Mouse (Mus musculus) MEL (cell line): ENCODE data around the gene Zg16. TPM values are rescaled to one million over a fixed set of nuclear protein-coding genes. Genes with fewer than 3 reads are reported as not detected.

Experiments used
- DNase-seq: peaks from one replicate; pipeline ENCODE4 v3.0.0; 2011; ENCODE audit warnings: low read depth, low spot score
- H3K27ac ChIP-seq: 2 replicates; pipeline ENCODE4 v1.5.1; 2012; ENCODE audit warnings: low read depth, mild to moderate bottlenecking, control low read depth, low read length, moderate library complexity; ENCODE audit not compliant: control insufficient read depth
- H3K27me3 ChIP-seq, 2 experiments: fragments of 150-350 bp in 1 of 2; sonication (generic) in 1 of 2; 2 replicates each; pipeline ENCODE4 v1.6.1; 2012; ENCODE audit warnings: low read length in 2 of 2, mild to moderate bottlenecking in 2 of 2, improper control_type of control experiment in 1 of 2, moderate library complexity in 1 of 2; ENCODE audit not compliant: insufficient read depth in 2 of 2, control insufficient read depth in 1 of 2
- H3K36me3 ChIP-seq, 2 experiments: 2 replicates each; pipeline ENCODE4 v1.6.1; 2012 to 2014; ENCODE audit warnings: low read length in 2 of 2, improper control_type of control experiment in 1 of 2, inconsistent platforms in 1 of 2, mild to moderate bottlenecking in 1 of 2; ENCODE audit not compliant: insufficient read depth in 2 of 2, control insufficient read depth in 1 of 2
- H3K4me1 ChIP-seq, 2 experiments: fragments of 150-350 bp in 1 of 2; sonication (generic) in 1 of 2; 2 replicates each; pipeline ENCODE4 v1.6.1; 2012; ENCODE audit warnings: low read length in 2 of 2, improper control_type of control experiment in 1 of 2, mild to moderate bottlenecking in 1 of 2; ENCODE audit not compliant: insufficient read depth in 2 of 2, control insufficient read depth in 1 of 2
- H3K4me3 ChIP-seq, 2 experiments: fragments of 150-350 bp in 1 of 2; sonication (generic) in 1 of 2; 2 replicates each; pipeline ENCODE4 v1.5.1; 2012; ENCODE audit warnings: low read depth in 2 of 2, low read length in 2 of 2, mild to moderate bottlenecking in 2 of 2, moderate library complexity in 2 of 2, control low read depth in 1 of 2, improper control_type of control experiment in 1 of 2; ENCODE audit not compliant: control insufficient read depth in 1 of 2, insufficient read depth in 1 of 2
- H3K79me2 ChIP-seq: 2 replicates; pipeline ENCODE4 v1.6.1; 2012; ENCODE audit warnings: mild to moderate bottlenecking, low read length, moderate library complexity; ENCODE audit not compliant: control insufficient read depth, poor library complexity, insufficient read depth
- H3K9ac ChIP-seq: 2 replicates; pipeline ENCODE4 v1.6.1; 2012; ENCODE audit warnings: low read depth, mild to moderate bottlenecking, control low read depth, low read length, moderate library complexity; ENCODE audit not compliant: control insufficient read depth, poor library complexity, severe bottlenecking
- H3K9me3 ChIP-seq: fragments of 150-350 bp; sonication (generic); replicated peaks from 2 replicates; pipeline ENCODE4 v1.6.1; 2012; ENCODE audit warnings: mild to moderate bottlenecking, low read length, improper control_type of control experiment, moderate library complexity; ENCODE audit not compliant: insufficient read depth
- BHLHE40 ChIP-seq: IDR thresholded peaks from 2 replicates; pipeline ENCODE4 v1.6.1; 2012; ENCODE audit warnings: low read depth, mild to moderate bottlenecking, inconsistent platforms, low read length, improper control_type of control experiment, borderline replicate concordance
- CTCF ChIP-seq, 3 experiments: IDR thresholded peaks in 2 of 3; conservative IDR thresholded peaks in 1 of 3; 2 replicates each; pipeline ENCODE4 v1.5.1; 2011 to 2012; ENCODE audit warnings: low read length in 3 of 3, low read depth in 2 of 3, mild to moderate bottlenecking in 2 of 3, improper control_type of control experiment in 1 of 3, inconsistent platforms in 1 of 3, mixed read lengths in 1 of 3, moderate library complexity in 1 of 3; ENCODE audit not compliant: control insufficient read depth in 1 of 3, insufficient read depth in 1 of 3, poor library complexity in 1 of 3, severe bottlenecking in 1 of 3
- E2F4 ChIP-seq: IDR thresholded peaks from 2 replicates; pipeline ENCODE4 v1.6.1; 2011; ENCODE audit warnings: low read depth, low read length, improper control_type of control experiment, borderline replicate concordance
- JUND ChIP-seq: IDR thresholded peaks from 2 replicates; pipeline ENCODE4 v1.6.1; 2011; ENCODE audit warnings: low read depth, mild to moderate bottlenecking, improper control_type of control experiment, low read length
- KAT2A ChIP-seq: conservative IDR thresholded peaks from 2 replicates; pipeline ENCODE4 v1.6.1; 2012; ENCODE audit warnings: low read depth, low read length, improper control_type of control experiment, inconsistent platforms
- MAX ChIP-seq: IDR thresholded peaks from 2 replicates; pipeline ENCODE4 v1.6.1; 2011; ENCODE audit warnings: low read length, improper control_type of control experiment
- MAZ ChIP-seq: IDR thresholded peaks from 2 replicates; pipeline ENCODE4 v1.6.1; 2012; ENCODE audit warnings: low read depth, mild to moderate bottlenecking, inconsistent platforms, low read length, improper control_type of control experiment
- MEF2A ChIP-seq: IDR thresholded peaks from 2 replicates; pipeline ENCODE4 v1.6.1; 2014; ENCODE audit warnings: low read depth, mild to moderate bottlenecking, inconsistent platforms, low read length, improper control_type of control experiment; ENCODE audit not compliant: poor library complexity, insufficient replicate concordance, severe bottlenecking; ENCODE audit errors: extremely low read depth
- MYC ChIP-seq: IDR thresholded peaks from 2 replicates; pipeline ENCODE4 v1.6.1; 2011; ENCODE audit warnings: low read depth, mild to moderate bottlenecking, low read length, improper control_type of control experiment, moderate library complexity
- NELFE ChIP-seq: IDR thresholded peaks from 2 replicates; pipeline ENCODE4 v1.6.1; 2011; ENCODE audit warnings: low read depth, low read length, improper control_type of control experiment
- POLR2AphosphoS2 ChIP-seq: IDR thresholded peaks from 2 replicates; pipeline ENCODE4 v1.6.1; 2011; ENCODE audit warnings: low read length, improper control_type of control experiment
- POLR2AphosphoS5 ChIP-seq: IDR thresholded peaks from 2 replicates; pipeline ENCODE4 v1.6.1; 2012; ENCODE audit warnings: low read depth, borderline replicate concordance, mild to moderate bottlenecking, inconsistent platforms, low read length, moderate library complexity, mixed read lengths
- RAD21 ChIP-seq: IDR thresholded peaks from 2 replicates; pipeline ENCODE4 v1.6.1; 2011; ENCODE audit warnings: mild to moderate bottlenecking, low read depth, low read length, improper control_type of control experiment
- SIN3A ChIP-seq: IDR thresholded peaks from 2 replicates; pipeline ENCODE4 v1.6.1; 2012; ENCODE audit warnings: low read length, improper control_type of control experiment, inconsistent platforms
- SMC3 ChIP-seq: IDR thresholded peaks from 2 replicates; pipeline ENCODE4 v1.6.1; 2011; ENCODE audit warnings: low read depth, low read length, improper control_type of control experiment
- TBP ChIP-seq: IDR thresholded peaks from 2 replicates; pipeline ENCODE4 v1.8.0; 2011; ENCODE audit warnings: low read depth, low read length, improper control_type of control experiment
- TCF12 ChIP-seq: IDR thresholded peaks from 2 replicates; pipeline ENCODE4 v1.6.1; 2014; ENCODE audit warnings: low read depth, mild to moderate bottlenecking, inconsistent platforms, low read length, improper control_type of control experiment, moderate library complexity
- ZC3H11A ChIP-seq: IDR thresholded peaks from 2 replicates; pipeline ENCODE4 v1.6.1; 2012; ENCODE audit warnings: low read depth, mild to moderate bottlenecking, inconsistent platforms, low read length, improper control_type of control experiment
- ZMIZ1 ChIP-seq: IDR thresholded peaks from 2 replicates; pipeline ENCODE4 v1.6.1; 2012; ENCODE audit warnings: low read depth, mild to moderate bottlenecking, inconsistent platforms, low read length, improper control_type of control experiment, moderate library complexity
- ZNF384 ChIP-seq: IDR thresholded peaks from 2 replicates; pipeline ENCODE4 v1.6.1; 2012; ENCODE audit warnings: low read depth, mild to moderate bottlenecking, inconsistent platforms, low read length, improper control_type of control experiment
- polyA plus RNA-seq, 2 experiments: library from polyadenylated mRNA; stranded (reverse) in 1 of 2; unstranded in 1 of 2; fragments of >175 nt in 1 of 2; fragments of >200 nt in 1 of 2; gene quantifications; 2 replicates each; pipeline versions ENCODE4 v1.2.1 to v1.2.4; 2012; ENCODE audit warnings: low replicate concordance in 2 of 2, low read depth in 1 of 2; ENCODE audit not compliant: insufficient read length in 2 of 2, insufficient read depth in 1 of 2, missing spikeins in 1 of 2
- total RNA-seq: library from RNA; depleted of rRNA; stranded (reverse); fragments of 300-350 nt; gene quantifications from 2 replicates; pipeline ENCODE4 v1.2.3, GENCODE M21; 2012

Gene Zg16
- total and polyA plus RNA-seq, 3 experiments: 50.4 to 89.3 TPM; not detected in 1

- H3K27me3 ChIP-seq: no peaks in the 10 kb centered on the region
- H3K9me3 ChIP-seq: no peaks in the 10 kb centered on the region
Measured at GRCm38 (mm10) chr7:127133125-127133524, 46.0 kb upstream of the Zg16 start.

GRCm38 (mm10) chr7:127129638-127130037, 42.5 kb upstream of the Zg16 start:
- no peaks in the 10 kb centered on the region for H3K9me3 ChIP-seq
- peak; percentile 84 for DNase-seq
- TF ChIP-seq BHLHE40 (no peak), SMC3 (peak; percentile 90), ZMIZ1 (no peak), MEF2A (no peak), POLR2AphosphoS5 (no peak), ZC3H11A (peak; percentile 50; the same call in 1 of the 2 replicates), NELFE (no peak), POLR2AphosphoS2 (no peak), MAX (no peak), MAZ (no peak), TBP (no peak), CTCF (IDR thresholded peaks at IDR 0.05 in 2 of 3, conservative IDR thresholded peaks at IDR 0.05 in 1 of 3; ENCODE audit: control insufficient read depth in 1 of 3, insufficient read depth in 1 of 3, low read depth in 2 of 3, low read length in 3 of 3, poor library complexity in 1 of 3, severe bottlenecking in 1 of 3) (peak; percentile 67 to 85 (median 75)), RAD21 (peak; percentile 65)
- H3K27ac ChIP-seq: no peak overlapping the region
- H3K27me3 ChIP-seq: no peaks in the 10 kb centered on the region
- H3K36me3 ChIP-seq: peaks cover 0 to 17% of the 10 kb centered on the region in 2 experiments; a peak in 3 of 4 replicates
- H3K9ac ChIP-seq: no peak overlapping the region
- peaks cover 0 to 12% of the 10 kb centered on the region in 2 experiments; a peak in 3 of 4 replicates for H3K4me1 ChIP-seq
- peaks cover 14% of the 10 kb centered on the region for H3K79me2 ChIP-seq
- H3K4me3 ChIP-seq: no peak overlapping the region

More at GRCm38 (mm10) chr7:127133125-127133524, 46.0 kb upstream of the Zg16 start:
- Histone ChIP-seq H3K4me1 (peaks cover 0 to 26% of the 10 kb centered on the region in 2 experiments; a peak in 3 of 4 replicates), H3K27ac (no peak overlapping the region), H3K36me3 (peaks cover 0 to 22% of the 10 kb centered on the region in 2 experiments; a peak in 3 of 4 replicates), H3K4me3 (no peak overlapping the region), H3K9ac (no peak overlapping the region), H3K79me2 (peaks cover 49% of the 10 kb centered on the region)
- no peak for DNase-seq
- TF ChIP-seq KAT2A: no peak
- TF ChIP-seq NELFE: no peak
- no peak for TF ChIP-seq JUND
- no peak for TF ChIP-seq MAX
- no peak for TF ChIP-seq MYC
- no peak for TF ChIP-seq SIN3A
- TF ChIP-seq E2F4: no peak
- no peak for TF ChIP-seq RAD21
- no peak for TF ChIP-seq TCF12
- no peak for TF ChIP-seq ZMIZ1
- no peak for TF ChIP-seq ZNF384
